Mouse (Mus musculus): Measurements from ENCODE around the gene Gm14410. TPM values are rescaled to one million over a fixed set of nuclear protein-coding genes. Genes with fewer than 3 reads are reported as not detected.
A peak's percentile ranks its signal among the peaks of the same experiment; 100 is the strongest.
"Not testable (repeated sequence)": the region's sequence is repeated elsewhere in the genome, so short reads cannot be mapped to it uniquely, and the experiment has no call there.

The Gm14410 gene
- polyA plus RNA-seq (2015; fragmentation: Nextera tagmentation; extraction: Ambion mirVana) = 18.2 and 28.1 TPM in 2 replicates

DNA sequence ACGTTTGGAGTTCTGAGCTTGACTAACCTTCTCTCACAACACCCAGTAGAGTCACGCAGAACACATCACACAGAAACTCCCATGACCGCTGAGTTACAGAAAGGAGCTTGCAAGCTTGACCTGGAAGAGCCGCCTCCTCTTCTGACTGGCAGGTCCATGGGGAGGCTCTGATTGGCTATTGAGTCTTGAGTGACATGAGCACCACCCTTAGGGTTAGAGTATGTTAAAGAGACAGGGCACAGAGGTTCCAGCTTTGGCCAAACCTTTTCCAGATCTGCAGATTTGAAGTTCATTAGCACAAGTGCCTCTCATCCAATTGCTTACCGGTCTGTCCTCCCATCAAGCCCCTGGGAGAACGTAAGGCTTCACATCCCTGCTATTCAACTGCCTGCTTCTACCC lies at the start of gene Gm14410:
Gene Gm14410 (minus strand): TSS at position 81 of the 400 bp plus-strand sequence.
- H3K27ac ChIP-seq; H3K36me3 ChIP-seq; ATAC-seq (ENCODE audit: borderline replicate concordance, extremely low read depth, low FRiP score, low TSS enrichment); H3K9ac ChIP-seq; H3K27me3 ChIP-seq; H3K4me1 ChIP-seq; H3K9me3 ChIP-seq: not testable (repeated sequence)
- Histone ChIP-seq H3K4me3 (peak within 1 kb of the TSS; percentile 42), H3K4me2 (peak within 1 kb of the TSS; percentile 27; the same call in 1 of the 2 replicates)
- WGBS = 0% methylated on average over 4 of the region's 6 CpGs

DNA sequence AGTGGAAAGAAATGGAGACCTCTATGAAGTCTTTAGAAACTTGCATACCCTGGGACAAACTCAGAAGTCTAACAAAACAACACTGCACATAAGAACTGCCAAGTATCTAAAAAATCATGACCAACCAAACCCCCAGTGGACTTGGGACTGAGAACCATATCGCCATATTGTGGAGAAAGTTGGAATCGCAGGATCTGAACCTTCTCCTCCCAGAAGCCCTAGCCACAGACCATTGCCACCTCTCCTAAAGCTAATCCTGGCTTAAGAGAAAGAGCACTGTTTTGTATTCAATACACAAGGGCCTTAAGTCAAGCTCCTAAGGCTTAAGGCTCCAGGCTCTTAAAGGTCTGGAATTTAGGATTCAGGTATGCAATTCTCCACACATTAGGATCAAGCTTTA lies 41.2 kb upstream of the Gm14410 start:
- ATAC-seq (ENCODE audit: borderline replicate concordance, extremely low read depth, low FRiP score, low TSS enrichment); H3K36me3 ChIP-seq; H3K27ac ChIP-seq; H3K27me3 ChIP-seq; H3K4me1 ChIP-seq; H3K4me2 ChIP-seq; H3K4me3 ChIP-seq; H3K9me3 ChIP-seq; H3K9ac ChIP-seq: not testable (repeated sequence)
- 84% methylated on average over 2 of the region's 2 CpGs for WGBS

DNA sequence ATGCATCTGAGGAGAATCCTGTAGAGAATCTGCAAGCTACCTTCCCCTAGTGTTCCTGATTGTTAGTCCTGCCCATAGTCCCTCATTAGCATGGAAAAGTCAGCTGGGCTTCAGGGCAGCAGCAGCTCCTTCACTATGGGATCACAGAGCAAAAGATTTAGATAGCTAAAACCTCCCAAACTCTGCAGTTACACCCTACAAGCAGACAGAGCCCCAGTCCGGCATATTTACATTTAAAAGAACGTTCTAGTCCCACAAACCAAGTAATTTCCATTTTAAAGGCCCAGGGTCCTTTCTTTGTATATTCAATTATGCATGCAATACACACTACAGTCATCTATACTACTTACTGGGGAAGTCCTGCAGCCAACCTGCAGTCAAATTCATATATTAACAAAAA lies 24.2 kb upstream of the Gm14410 start:
- H3K4me2 ChIP-seq; H3K27me3 ChIP-seq; H3K9me3 ChIP-seq; H3K9ac ChIP-seq; H3K4me1 ChIP-seq; ATAC-seq (ENCODE audit: borderline replicate concordance, extremely low read depth, low FRiP score, low TSS enrichment); H3K27ac ChIP-seq; H3K36me3 ChIP-seq; H3K4me3 ChIP-seq: not testable (repeated sequence)
- 60% methylated on average over 2 of the region's 2 CpGs for WGBS

DNA sequence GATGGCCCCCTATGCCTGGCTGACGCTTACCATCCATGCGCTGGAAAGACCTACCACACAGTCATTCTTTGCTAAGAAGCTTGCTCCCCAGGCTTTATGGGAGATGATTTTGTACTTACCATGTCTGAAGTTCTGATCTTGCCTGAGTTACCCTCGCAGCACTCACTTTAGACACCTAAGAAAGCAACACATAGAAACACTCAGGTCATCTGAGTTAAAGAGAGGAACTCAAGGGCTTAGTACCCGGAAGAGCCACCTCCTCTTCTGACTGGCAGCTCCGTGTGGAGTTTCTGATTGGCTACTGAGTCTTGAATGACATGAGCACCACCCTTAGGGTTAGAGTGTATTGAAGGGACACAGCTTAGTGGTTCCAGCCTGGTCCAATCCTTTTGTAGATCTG lies 33.5 kb downstream of the Gm14410 start:
- not testable (repeated sequence) for H3K27me3 ChIP-seq; H3K9me3 ChIP-seq; H3K27ac ChIP-seq; H3K36me3 ChIP-seq; H3K9ac ChIP-seq; H3K4me3 ChIP-seq; H3K4me1 ChIP-seq; ATAC-seq (ENCODE audit: borderline replicate concordance, extremely low read depth, low FRiP score, low TSS enrichment); H3K4me2 ChIP-seq
- 75% methylated on average over 5 of the region's 5 CpGs for WGBS

Other genes with a start within 250 kb of the Gm14410 start
- 10.6 and 14.1 TPM in 2 replicates for gene Gm14419, start 205.5 kb downstream of the Gm14410 start, polyA plus RNA-seq (2015; fragmentation: Nextera tagmentation; extraction: Ambion mirVana)
- gene Gm14401, start 132.1 kb downstream of the Gm14410 start, polyA plus RNA-seq (2015; fragmentation: Nextera tagmentation; extraction: Ambion mirVana) = 0.18 TPM in 1 of 2 replicates, not detected in the other
- not detected in 2 replicates for gene Gm14409, start 60.6 kb upstream of the Gm14410 start, polyA plus RNA-seq (2015; fragmentation: Nextera tagmentation; extraction: Ambion mirVana)
- 0.25 and 0.30 TPM in 2 replicates for gene Gm14412, start 117.9 kb upstream of the Gm14410 start, polyA plus RNA-seq (2015; fragmentation: Nextera tagmentation; extraction: Ambion mirVana)
- 12.3 and 14.0 TPM in 2 replicates for gene Gm14418, start 191.9 kb upstream of the Gm14410 start, polyA plus RNA-seq (2015; fragmentation: Nextera tagmentation; extraction: Ambion mirVana)

All from lung, embryonic 15.5 days (tissue).